Mouse (Mus musculus) testis, adult 10 weeks (tissue): ENCODE measurements around the gene Agl. TPM values are rescaled to one million over a fixed set of nuclear protein-coding genes. Genes with fewer than 3 reads are reported as not detected.

Experiments used
- polyA plus RNA-seq: library from polyadenylated mRNA; stranded (reverse); fragments of 350-450 nt; fragmentation: Illumina TruSeq; extraction: RNeasy Lipid Tissue Mini Kit (QIAGEN cat#74804); gene quantifications from one replicate; pipeline ENCODE4 v1.2.3, GENCODE M21; 2014; ENCODE audit warnings: low read depth, low replicate concordance

Gene Agl
- polyA plus RNA-seq, result 8.6 TPM

DNA sequence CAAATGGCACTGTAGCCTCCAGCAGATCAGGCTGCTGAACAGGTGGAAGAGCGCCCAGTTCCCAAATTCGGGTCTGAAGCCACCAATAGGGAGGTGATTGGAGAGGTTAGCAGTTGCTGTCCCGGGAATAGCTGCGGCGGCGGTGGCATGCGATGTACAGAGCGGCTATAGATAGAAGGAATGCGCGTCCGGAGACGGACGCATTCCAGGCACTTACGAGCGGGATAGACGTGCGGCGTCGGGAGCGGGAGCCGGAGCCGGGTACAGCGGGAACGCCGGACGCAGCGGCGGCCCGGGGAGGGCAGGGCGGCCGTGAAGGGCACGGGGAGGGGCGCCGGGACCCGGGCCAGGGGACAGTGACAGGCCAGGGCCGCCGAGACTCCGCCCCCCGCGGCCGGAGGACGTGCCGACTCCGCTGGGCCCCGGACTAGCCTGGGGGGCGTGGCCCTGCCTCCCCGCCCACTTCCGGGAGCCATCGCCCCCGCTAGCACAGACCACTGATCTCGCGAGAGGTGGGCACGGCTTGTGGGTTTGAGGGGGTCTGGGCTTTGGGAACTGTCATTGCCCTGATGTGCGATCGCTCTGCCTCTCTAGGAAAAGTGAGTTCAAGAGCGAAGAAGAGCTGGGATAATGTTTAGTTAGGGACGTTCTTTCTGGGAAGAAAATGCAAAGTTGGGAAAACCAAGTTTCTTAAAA is at the start of gene Agl:
Gene Agl (minus strand): TSS at position 356 of the 696 bp plus-strand sequence.

DNA sequence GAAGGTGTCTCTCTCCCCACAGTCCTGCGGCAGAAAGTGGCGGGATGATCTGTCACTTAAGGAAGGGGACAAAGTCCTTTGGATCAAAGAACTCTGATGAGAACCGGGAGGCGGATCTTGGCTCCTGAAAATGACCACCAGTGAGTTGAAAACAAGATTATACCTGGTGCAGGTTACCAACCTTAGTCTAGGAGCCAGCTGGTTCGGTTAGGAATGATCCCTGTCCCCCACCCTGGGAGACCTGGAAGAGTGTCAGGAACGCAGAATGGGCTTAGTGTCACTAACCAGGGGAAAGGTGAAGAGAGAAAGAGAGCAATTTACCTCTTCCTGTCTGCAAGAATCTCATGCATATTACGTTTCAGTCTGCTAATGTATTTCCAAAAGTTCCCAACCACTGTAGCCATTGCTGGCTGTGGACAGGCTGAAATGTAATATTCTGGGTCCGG is 95.5 kb downstream of the Agl start, which contains the start of gene Slc35a3:
Gene Slc35a3 (minus strand): TSS at position 396 of the 446 bp plus-strand sequence.

Other genes starting within 250 kb of the Agl start
- gene Lrrc39, start 245.2 kb downstream of the Agl start, polyA plus RNA-seq, result not detected
- gene Sass6, start 213.2 kb downstream of the Agl start, polyA plus RNA-seq, result 156 TPM
- 20.9 TPM for gene Trmt13, start 193.6 kb downstream of the Agl start, polyA plus RNA-seq
- 167 TPM for gene Mfsd14a, start 145.5 kb downstream of the Agl start, polyA plus RNA-seq
- 0.38 TPM for gene Gm43191, start 126.9 kb downstream of the Agl start, polyA plus RNA-seq
- gene Slc35a3, start 95.3 kb downstream of the Agl start, polyA plus RNA-seq, result 67.2 TPM
- gene Frrs1, start 51.3 kb upstream of the Agl start, polyA plus RNA-seq, result 0.42 TPM
- gene 4930455H04Rik, start 160.1 kb upstream of the Agl start, polyA plus RNA-seq, result 2.0 TPM
- 1.5 TPM for gene Palmd, start 160.8 kb upstream of the Agl start, polyA plus RNA-seq